Mouse (Mus musculus): ENCODE results near the gene Gm5751. TPM values are rescaled to one million over a fixed set of nuclear protein-coding genes. Genes with fewer than 3 reads are reported as not detected.
A peak's percentile ranks its signal among the peaks of the same experiment; 100 is the strongest.
"Not testable (repeated sequence)": the region's sequence is repeated elsewhere in the genome, so short reads cannot be mapped to it uniquely, and the experiment has no call there.

Gene Gm5751
- polyA plus RNA-seq (2012; rRNA removed): not detected in 2 replicates

DNA sequence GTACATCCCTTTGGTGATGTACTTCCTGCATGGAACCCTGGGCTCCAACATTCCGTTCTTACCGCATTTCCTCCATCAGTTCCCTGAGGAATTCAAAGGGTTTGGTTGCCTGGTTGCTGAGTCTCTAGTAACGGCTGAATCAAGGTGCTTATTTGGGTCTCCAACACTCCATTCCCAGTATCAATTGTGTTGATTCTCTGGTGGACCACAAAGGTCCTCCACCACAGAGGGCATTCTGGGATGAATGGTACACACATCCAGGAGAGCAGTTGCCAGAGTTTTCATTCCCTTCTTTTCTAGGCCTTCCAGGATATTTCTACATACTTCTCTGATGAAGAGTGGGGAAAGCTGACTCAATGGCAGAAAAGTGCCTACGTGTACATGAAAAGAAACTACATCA is at the start of gene Gm5751:
TSS of gene Gm5751 (plus strand) at position 301 of the 400 bp plus-strand sequence.
- DNase-seq (ENCODE audit: low read depth): not testable (repeated sequence)

DNA sequence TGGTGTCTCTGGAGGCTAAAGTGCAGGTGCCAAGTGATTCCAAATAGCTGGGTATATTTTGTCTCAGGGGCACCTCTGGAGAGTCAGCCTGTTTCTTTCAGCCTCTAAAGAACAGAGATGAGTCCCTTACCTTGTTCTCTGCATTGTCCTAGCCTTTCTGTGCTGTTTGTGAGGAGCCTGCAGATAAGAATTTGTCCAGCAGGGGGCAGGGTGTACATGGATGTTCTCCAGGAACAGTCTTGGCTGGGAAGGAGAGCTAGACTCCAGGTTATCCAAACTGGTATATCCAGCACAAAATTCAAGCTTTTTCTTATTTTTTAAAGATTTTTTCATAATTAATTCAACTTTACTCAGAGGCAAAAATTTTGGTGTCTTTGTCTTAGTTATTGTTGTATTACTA is 42.0 kb upstream of the Gm5751 start:
- TF ChIP-seq POLR2A (IDR thresholded peaks at IDR 0.05; ENCODE audit: borderline replicate concordance, extremely low read depth, insufficient read depth, insufficient read length, poor library complexity, severe bottlenecking): no peak
- peak; percentile 40; the same call in 1 of the 2 replicates for TF ChIP-seq CTCF (IDR thresholded peaks at IDR 0.05; ENCODE audit: borderline replicate concordance, extremely low read depth, insufficient read depth, insufficient read length)

DNA sequence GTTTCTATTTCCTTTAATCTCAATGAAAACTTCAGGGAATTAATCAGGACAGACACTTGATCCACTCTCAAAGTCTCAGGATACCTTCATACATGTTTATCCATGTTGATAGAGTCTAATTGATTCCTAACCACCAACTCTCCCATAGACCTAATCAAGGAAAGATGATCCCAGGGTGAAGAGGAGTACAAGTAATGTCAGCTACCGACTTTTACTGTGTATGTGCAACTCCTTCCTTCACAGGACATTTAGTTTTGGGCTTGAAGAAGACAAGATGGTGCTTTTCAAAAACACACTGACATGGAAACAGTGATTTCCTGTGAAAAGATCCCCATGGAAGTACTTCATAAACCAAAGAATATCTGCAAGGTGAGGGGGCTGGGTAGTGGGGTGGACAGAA is 30.4 kb upstream of the Gm5751 start, which contains the start of gene Gm6592:
TSS of gene Gm6592 (plus strand) at position 301 of the 400 bp plus-strand sequence.
- no peak for DNase-seq (ENCODE audit: low read depth)
- TF ChIP-seq POLR2A (IDR thresholded peaks at IDR 0.05; ENCODE audit: borderline replicate concordance, extremely low read depth, insufficient read depth, insufficient read length, poor library complexity, severe bottlenecking) (no peak), CTCF (IDR thresholded peaks at IDR 0.05; ENCODE audit: borderline replicate concordance, extremely low read depth, insufficient read depth, insufficient read length) (no peak)

More for the DNA sequence above, 42.0 kb upstream of the Gm5751 start:
- peak; percentile 55 for DNase-seq (ENCODE audit: low read depth)

DNA sequence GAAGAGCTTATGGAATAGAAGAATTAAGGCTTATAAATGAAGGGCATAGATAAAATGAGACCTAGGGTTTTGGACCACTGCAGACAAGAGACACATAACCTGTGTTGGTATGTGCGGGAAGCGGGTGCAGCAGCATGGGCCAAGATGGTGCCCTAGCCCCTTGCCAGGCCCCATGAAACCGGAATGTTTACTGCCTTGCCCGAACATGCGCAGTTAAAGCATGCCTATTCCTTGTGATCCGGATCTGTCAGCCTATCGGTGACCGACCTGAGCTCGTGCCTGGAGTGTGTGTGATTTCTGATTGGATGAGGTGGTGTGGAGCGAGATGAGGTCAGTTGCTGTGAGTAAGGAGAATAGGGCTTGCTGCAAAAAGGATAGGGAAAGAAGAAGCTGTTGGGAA is 21.6 kb upstream of the Gm5751 start:
- TF ChIP-seq POLR2A (IDR thresholded peaks at IDR 0.05; ENCODE audit: borderline replicate concordance, extremely low read depth, insufficient read depth, insufficient read length, poor library complexity, severe bottlenecking): no peak
- TF ChIP-seq CTCF (IDR thresholded peaks at IDR 0.05; ENCODE audit: borderline replicate concordance, extremely low read depth, insufficient read depth, insufficient read length): no peak
- DNase-seq (ENCODE audit: low read depth): no peak

GRCm38 (mm10) chrX:8864331-8864730 is 9.7 kb upstream of the Gm5751 start:
- peak; percentile 57; the same call in 1 of the 2 replicates for TF ChIP-seq CTCF (IDR thresholded peaks at IDR 0.05; ENCODE audit: borderline replicate concordance, extremely low read depth, insufficient read depth, insufficient read length)
- peak; percentile 90 for DNase-seq (ENCODE audit: low read depth)

- TF ChIP-seq CTCF (IDR thresholded peaks at IDR 0.05; ENCODE audit: borderline replicate concordance, extremely low read depth, insufficient read depth, insufficient read length) (no peak), POLR2A (IDR thresholded peaks at IDR 0.05; ENCODE audit: borderline replicate concordance, extremely low read depth, insufficient read depth, insufficient read length, poor library complexity, severe bottlenecking) (no peak)
Measured at GRCm38 (mm10) chrX:8884336-8884735, 10.3 kb downstream of the Gm5751 start.

DNA sequence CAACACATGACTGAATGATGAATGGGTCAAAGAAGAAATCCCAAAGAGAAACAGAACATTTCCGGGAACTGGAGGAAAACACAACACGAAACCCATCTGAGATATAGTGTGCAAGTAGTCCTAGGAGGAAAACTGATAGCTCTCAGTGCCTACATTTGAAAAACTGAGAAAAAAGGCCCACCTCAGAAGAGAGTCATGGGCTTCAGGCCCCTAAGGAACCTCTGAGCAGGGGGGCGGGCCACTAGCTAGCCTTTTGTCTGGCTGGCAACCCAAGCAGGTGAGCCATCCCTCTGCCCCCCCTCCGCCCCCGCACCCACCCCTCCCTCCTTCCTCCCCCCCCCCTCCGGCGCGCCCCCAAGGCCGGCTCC is 17.9 kb downstream of the Gm5751 start:
- no peak for DNase-seq (ENCODE audit: low read depth)
- TF ChIP-seq POLR2A (IDR thresholded peaks at IDR 0.05; ENCODE audit: borderline replicate concordance, extremely low read depth, insufficient read depth, insufficient read length, poor library complexity, severe bottlenecking) (no peak), CTCF (IDR thresholded peaks at IDR 0.05; ENCODE audit: borderline replicate concordance, extremely low read depth, insufficient read depth, insufficient read length) (no peak)

More at GRCm38 (mm10) chrX:8884336-8884735, 10.3 kb downstream of the Gm5751 start:
- DNase-seq (ENCODE audit: low read depth): no peak

DNA sequence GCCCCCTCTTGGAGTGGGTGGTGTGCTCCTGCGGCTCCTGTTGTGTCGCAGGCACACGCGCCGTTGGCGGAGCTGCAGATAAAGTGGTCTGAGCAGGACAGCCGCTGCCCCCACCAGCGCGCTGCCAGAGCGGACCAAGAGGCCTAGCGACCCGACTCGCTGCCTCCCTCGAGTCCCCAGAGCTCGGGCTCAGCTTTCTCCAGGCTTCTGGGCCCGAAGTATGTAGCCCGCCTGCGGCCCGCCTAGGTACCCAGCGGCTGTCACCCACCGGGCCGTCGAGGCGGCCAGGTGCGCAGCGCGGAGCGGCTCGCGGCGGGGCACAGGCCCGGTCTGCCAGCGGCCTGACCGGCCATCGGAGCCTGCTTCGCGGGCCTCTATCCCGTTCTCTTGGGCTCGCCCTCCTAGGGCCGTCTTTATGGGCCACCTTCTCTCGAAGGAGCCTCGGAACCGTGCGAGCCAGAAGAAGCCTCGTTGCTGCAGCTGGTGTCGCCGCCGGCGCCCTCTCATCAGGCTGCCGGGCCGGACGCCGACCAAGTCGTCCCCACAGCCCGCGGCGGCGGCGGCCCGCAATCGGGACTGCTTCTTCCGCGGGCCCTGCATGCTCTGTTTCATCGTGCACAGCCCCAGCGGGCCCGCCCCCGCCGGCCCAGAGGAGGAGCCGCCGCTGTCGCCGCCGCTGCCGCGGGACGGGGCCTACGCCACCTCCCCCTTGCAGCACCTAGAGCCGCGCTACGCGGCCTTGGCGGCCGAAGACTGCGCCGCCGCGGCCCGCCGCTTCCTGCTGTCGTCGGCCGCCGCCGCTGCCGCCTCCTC is 18.5 kb downstream of the Gm5751 start, which contains the start of gene B630019K06Rik:
TSS of gene B630019K06Rik (plus strand) at position 40 of the 813 bp plus-strand sequence.
- peak; percentile 80 for DNase-seq (ENCODE audit: low read depth)
- TF ChIP-seq POLR2A (IDR thresholded peaks at IDR 0.05; ENCODE audit: borderline replicate concordance, extremely low read depth, insufficient read depth, insufficient read length, poor library complexity, severe bottlenecking) (peak; percentile 42; the same call in 1 of the 2 replicates), CTCF (IDR thresholded peaks at IDR 0.05; ENCODE audit: borderline replicate concordance, extremely low read depth, insufficient read depth, insufficient read length) (no peak)

GRCm38 (mm10) chrX:8893182-8893651 is 19.2 kb downstream of the Gm5751 start:
- no peak for TF ChIP-seq POLR2A (IDR thresholded peaks at IDR 0.05; ENCODE audit: borderline replicate concordance, extremely low read depth, insufficient read depth, insufficient read length, poor library complexity, severe bottlenecking)
- no peak for TF ChIP-seq CTCF (IDR thresholded peaks at IDR 0.05; ENCODE audit: borderline replicate concordance, extremely low read depth, insufficient read depth, insufficient read length)
- peak; percentile 40 for DNase-seq (ENCODE audit: low read depth)

- TF ChIP-seq POLR2A (IDR thresholded peaks at IDR 0.05; ENCODE audit: borderline replicate concordance, extremely low read depth, insufficient read depth, insufficient read length, poor library complexity, severe bottlenecking) (no peak), CTCF (IDR thresholded peaks at IDR 0.05; ENCODE audit: borderline replicate concordance, extremely low read depth, insufficient read depth, insufficient read length) (no peak)
Measured at GRCm38 (mm10) chrX:8900823-8901222, 26.8 kb downstream of the Gm5751 start.

GRCm38 (mm10) chrX:8901906-8902472 is 27.9 kb downstream of the Gm5751 start:
- DNase-seq (ENCODE audit: low read depth): peak; percentile 39
- TF ChIP-seq POLR2A (IDR thresholded peaks at IDR 0.05; ENCODE audit: borderline replicate concordance, extremely low read depth, insufficient read depth, insufficient read length, poor library complexity, severe bottlenecking) (no peak), CTCF (IDR thresholded peaks at IDR 0.05; ENCODE audit: borderline replicate concordance, extremely low read depth, insufficient read depth, insufficient read length) (no peak)

More at GRCm38 (mm10) chrX:8900823-8901222, 26.8 kb downstream of the Gm5751 start:
- no peak for DNase-seq (ENCODE audit: low read depth)

DNA sequence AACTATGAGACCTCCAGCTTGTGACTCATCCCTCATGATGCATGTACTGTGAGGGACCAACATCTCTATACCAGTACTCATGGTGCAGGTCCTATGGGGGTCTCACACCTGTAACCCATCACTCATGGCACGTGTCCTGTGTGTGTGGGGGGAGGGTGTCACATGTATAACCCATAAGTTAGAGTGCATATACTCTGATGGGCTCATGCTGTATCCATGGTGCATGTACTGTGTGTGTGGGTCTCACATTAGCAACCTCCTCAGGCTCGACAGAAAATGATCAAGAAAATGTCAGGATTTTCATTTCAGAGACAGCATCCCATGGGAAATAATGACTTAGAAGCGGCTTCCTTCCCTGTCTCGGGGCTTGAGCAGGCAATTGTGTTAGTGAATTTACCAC is 47.0 kb downstream of the Gm5751 start:
- TF ChIP-seq POLR2A (IDR thresholded peaks at IDR 0.05; ENCODE audit: borderline replicate concordance, extremely low read depth, insufficient read depth, insufficient read length, poor library complexity, severe bottlenecking) (no peak), CTCF (IDR thresholded peaks at IDR 0.05; ENCODE audit: borderline replicate concordance, extremely low read depth, insufficient read depth, insufficient read length) (no peak)
- no peak for DNase-seq (ENCODE audit: low read depth)

Data from brain, embryonic 14.5 days (tissue).